Mouse (Mus musculus) cerebellum, adult 2 months (tissue): ENCODE data around the gene Ntf5. TPM values are rescaled to one million over a fixed set of nuclear protein-coding genes. Genes with fewer than 3 reads are reported as not detected.
A peak's percentile ranks its signal among the peaks of the same experiment; 100 is the strongest.

ENCODE experiments used
- DNase-seq, 2 experiments: peaks; one replicate each; pipeline ENCODE4 v3.0.0; 2021
- H3K27ac ChIP-seq: fragments of 200-500 bp; 2 replicates; pipeline ENCODE4 v1.5.1; 2012; ENCODE audit warnings: low read length, control low read depth, inconsistent platforms; ENCODE audit not compliant: insufficient read depth
- H3K27me3 ChIP-seq: fragments of 200-500 bp; 2 replicates; pipeline ENCODE4 v1.6.1; 2012; ENCODE audit warnings: inconsistent platforms, mild to moderate bottlenecking, low read length, moderate library complexity; ENCODE audit not compliant: control insufficient read depth, insufficient read depth
- H3K4me1 ChIP-seq: fragments of 200-500 bp; 2 replicates; pipeline ENCODE4 v1.6.1; 2011; ENCODE audit warnings: low read length; ENCODE audit not compliant: control insufficient read depth, insufficient read depth
- H3K4me3 ChIP-seq: fragments of 200-500 bp; replicated peaks from 2 replicates; pipeline ENCODE3; 2011; ENCODE audit warnings: mild to moderate bottlenecking, low read depth, low read length, control low read depth; ENCODE audit not compliant: insufficient read depth
- CTCF ChIP-seq: fragments of 200-500 bp; IDR thresholded peaks from 2 replicates; pipeline ENCODE4 v1.5.1; 2011; ENCODE audit warnings: low read depth, mild to moderate bottlenecking, control low read depth, low read length, moderate library complexity, borderline replicate concordance; ENCODE audit not compliant: insufficient read depth
- POLR2A ChIP-seq: fragments of 200-500 bp; IDR thresholded peaks from 2 replicates; pipeline ENCODE4 v1.6.1; 2011; ENCODE audit warnings: low read length, control low read depth, borderline replicate concordance; ENCODE audit not compliant: insufficient read depth
- WGBS: fragments of 180-500 bp; shearing (Covaris S2); methylation state at CpG from one replicate; pipeline ENCODE4 v1.1.7; 2018; 5-methylcytosine and 5-hydroxymethylcytosine counted together
- polyA plus RNA-seq: library from polyadenylated mRNA; depleted of rRNA; stranded (reverse); fragments of >200 nt; gene quantifications from 2 replicates; pipeline ENCODE4 v1.2.3, GENCODE M21; 2012

Ntf5 gene
- polyA plus RNA-seq, 1 experiment, result 0.07 TPM

- 2% methylated on average over 52 of the region's 52 CpGs for WGBS
- DNase-seq, result peak in 1 of 2 experiments; percentile 40
- H3K27ac ChIP-seq, result peak overlapping the region; percentile 12; the same call in 1 of the 2 replicates
These were observed 43.5 kb upstream of the Ntf5 start for GRCm38 (mm10) chr7:45369836-45370474.

GRCm38 (mm10) chr7:45370475-45371311 lies 42.8 kb upstream of the Ntf5 start, which contains the start of gene Lin7b:
Gene Lin7b, minus strand, starts transcription at chr7:45370583.
- Histone ChIP-seq H3K4me3 (peak within 1 kb of the TSS; percentile 70), H3K4me1 (peaks cover 12% of the 10 kb centered on the region), H3K27me3 (no peaks in the 10 kb centered on the region), H3K27ac (peak within 1 kb of the TSS; percentile 12; the same call in 1 of the 2 replicates)
- peak; percentile 89 for DNase-seq
- TF ChIP-seq POLR2A (no peak; the same call in 1 of the 2 replicates), CTCF (no peak)
- WGBS, result 12% methylated on average over 28 of the region's 28 CpGs

More at GRCm38 (mm10) chr7:45369836-45370474, 43.5 kb upstream of the Ntf5 start:
- Histone ChIP-seq H3K4me3 (peak overlapping the region; percentile 70), H3K27me3 (no peaks in the 10 kb centered on the region), H3K4me1 (peaks cover 12% of the 10 kb centered on the region)
- TF ChIP-seq CTCF (no peak), POLR2A (0 out of 2 replicates have a peak, but pooled peaks have one; percentile 15)

- H3K27me3 ChIP-seq, result no peaks in the 10 kb centered on the region
- no peak for DNase-seq
- WGBS, result 82% methylated on average over 5 of the region's 5 CpGs
- TF ChIP-seq CTCF (no peak), POLR2A (no peak)
- H3K4me1 ChIP-seq, result peaks cover 12% of the 10 kb centered on the region
- no peak overlapping the region for H3K27ac ChIP-seq
- no peak overlapping the region for H3K4me3 ChIP-seq
These were observed 41.1 kb upstream of the Ntf5 start for GRCm38 (mm10) chr7:45372371-45372770.

GRCm38 (mm10) chr7:45374620-45375019 lies 38.9 kb upstream of the Ntf5 start:
- 91% methylated on average over 8 of the region's 8 CpGs for WGBS
- Histone ChIP-seq H3K27ac (no peak overlapping the region), H3K4me1 (no peaks in the 10 kb centered on the region; the same call in 1 of the 2 replicates), H3K4me3 (no peak overlapping the region), H3K27me3 (no peaks in the 10 kb centered on the region)
- TF ChIP-seq CTCF, result no peak
- no peak for TF ChIP-seq POLR2A
- DNase-seq, result no peak

- Histone ChIP-seq H3K27me3 (no peaks in the 10 kb centered on the region), H3K4me1 (no peaks in the 10 kb centered on the region), H3K27ac (no peak overlapping the region), H3K4me3 (no peak overlapping the region)
- WGBS, result 36% methylated on average over 1 of the region's 1 CpGs
- TF ChIP-seq CTCF (no peak), POLR2A (no peak)
- no peak for DNase-seq
These were observed 37.4 kb upstream of the Ntf5 start for GRCm38 (mm10) chr7:45376057-45376456.

GRCm38 (mm10) chr7:45386077-45386476 lies 27.4 kb upstream of the Ntf5 start:
- no peak overlapping the region for H3K4me3 ChIP-seq
- H3K27me3 ChIP-seq, result no peaks in the 10 kb centered on the region
- DNase-seq, result no peak
- H3K4me1 ChIP-seq, result no peaks in the 10 kb centered on the region
- TF ChIP-seq CTCF (peak; percentile 14; the same call in 1 of the 2 replicates), POLR2A (no peak)
- 92% methylated on average over 3 of the region's 3 CpGs for WGBS
- no peak overlapping the region for H3K27ac ChIP-seq

DNA sequence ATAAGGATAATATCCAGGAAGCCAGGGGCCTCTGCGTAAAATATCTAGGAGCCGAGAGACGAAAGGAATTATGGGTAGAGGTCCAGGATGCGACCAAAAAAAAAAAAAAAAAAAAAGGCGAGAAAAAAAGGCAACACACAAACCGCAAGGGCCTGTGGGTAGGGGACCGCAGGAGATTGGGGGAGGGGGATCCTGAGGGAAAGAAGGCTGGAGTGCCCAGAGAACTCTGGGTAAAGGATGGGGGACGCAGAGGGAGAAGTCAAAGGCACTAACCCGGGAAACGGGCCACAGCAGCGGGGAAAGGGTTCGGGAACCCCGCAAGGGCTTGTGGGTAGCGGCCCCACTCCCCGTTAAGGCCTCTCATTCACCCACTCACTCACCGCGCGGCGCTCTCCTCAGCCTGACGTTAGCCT lies 18.4 kb upstream of the Ntf5 start:
- Histone ChIP-seq H3K27me3 (no peaks in the 10 kb centered on the region), H3K27ac (peak overlapping the region; percentile 45), H3K4me1 (0 out of 2 replicates have a peak, but pooled peaks cover 2% of the 10 kb centered on the region), H3K4me3 (peak overlapping the region; percentile 71)
- under 1% methylated on average over 20 of the region's 20 CpGs for WGBS
- TF ChIP-seq POLR2A, result no peak
- no peak for TF ChIP-seq CTCF
- no peak for DNase-seq
